Mouse (Mus musculus): ENCODE results near the gene Tspan31. TPM values are rescaled to one million over a fixed set of nuclear protein-coding genes. Genes with fewer than 3 reads are reported as not detected.

Tspan31 gene
- 176 and 179 TPM in 2 replicates for polyA plus RNA-seq (2015; fragmentation: Nextera tagmentation; extraction: Ambion mirVana)

DNA sequence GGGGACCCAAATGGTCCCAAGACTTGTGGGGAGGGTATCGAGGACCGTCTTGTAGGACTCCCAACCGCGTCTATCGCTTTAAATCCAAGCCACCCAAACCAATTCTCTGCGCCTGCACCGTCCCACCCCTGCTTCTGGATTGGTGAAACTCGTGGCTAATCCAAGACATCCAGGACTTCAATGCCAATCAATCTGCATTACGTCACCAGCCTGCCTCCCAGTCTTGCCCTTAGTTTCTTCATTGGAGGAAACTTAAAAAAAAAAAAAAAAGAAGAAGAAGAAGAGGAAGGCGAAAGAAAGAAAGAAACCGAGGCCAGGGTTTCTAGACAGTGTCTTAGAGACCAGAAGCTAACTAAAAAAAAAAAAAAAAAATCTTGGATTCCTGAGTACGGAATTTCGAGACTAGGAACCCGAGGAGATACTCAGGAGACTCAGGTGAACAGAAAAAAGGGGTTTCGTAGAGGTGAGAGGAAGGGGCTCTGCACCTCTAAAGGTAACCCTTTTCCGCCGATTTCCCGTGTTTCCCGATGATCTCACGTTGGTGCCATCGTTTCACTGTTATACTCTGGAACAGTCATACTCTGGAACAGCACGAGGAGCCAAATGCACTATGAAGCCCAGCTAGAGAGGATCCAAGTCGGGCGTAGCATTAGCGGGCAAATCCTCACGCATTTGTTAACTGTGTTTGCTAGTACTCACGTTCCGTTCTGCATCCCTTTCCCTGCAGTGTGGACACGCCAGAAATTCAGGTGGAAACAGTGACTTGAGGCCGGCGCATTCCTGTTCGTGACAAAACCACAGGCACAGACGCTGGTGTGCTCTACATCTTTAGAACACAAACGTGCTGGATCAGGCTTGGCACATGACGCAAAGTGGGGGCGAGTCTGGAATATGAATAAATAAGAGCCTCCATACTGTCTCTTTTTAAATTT lies at the start of gene Tspan31:
TSS of gene Tspan31 (minus strand) at position 75 of the 932 bp plus-strand sequence.
- Histone ChIP-seq H3K4me2 (peak within 1 kb of the TSS; percentile 85), H3K27me3 (peaks cover 7% of the 10 kb centered on the region)

DNA sequence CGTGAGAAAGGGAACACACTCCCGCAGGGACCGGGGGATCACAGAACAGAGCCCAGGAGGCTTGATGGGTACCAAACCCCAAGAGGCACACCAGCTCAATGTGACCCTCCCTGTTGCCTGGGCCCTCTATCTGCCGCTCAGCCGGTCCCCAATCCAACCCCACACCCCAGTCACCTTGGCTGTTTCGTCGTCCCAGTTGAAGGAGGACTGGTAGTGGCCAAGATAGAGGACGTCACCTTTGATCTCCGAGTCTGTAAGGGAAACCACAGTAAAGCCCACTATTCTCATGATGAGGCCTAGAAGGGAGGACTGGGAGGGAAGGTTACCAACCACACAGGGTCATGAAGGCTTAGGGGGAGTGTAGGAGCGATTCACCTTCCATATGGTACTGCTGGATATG lies 49.2 kb upstream of the Tspan31 start:
- Histone ChIP-seq H3K27ac (no peak overlapping the region), H3K36me3 (peaks cover 43% of the 10 kb centered on the region), H3K4me3 (no peak overlapping the region), H3K4me2 (no peak overlapping the region), H3K9me3 (no peaks in the 10 kb centered on the region), H3K9ac (no peak overlapping the region), H3K27me3 (no peaks in the 10 kb centered on the region), H3K4me1 (peaks cover 21% of the 10 kb centered on the region)
- WGBS: 93% methylated on average over 10 of the region's 10 CpGs
- ATAC-seq (ENCODE audit: insufficient number of reproducible peaks, insufficient read depth, low FRiP score, low TSS enrichment, low read depth): no peak

More for the DNA sequence above, at the start of gene Tspan31:
- Histone ChIP-seq H3K4me1 (peaks cover 31% of the 10 kb centered on the region), H3K36me3 (peaks cover 33% of the 10 kb centered on the region), H3K27ac (peak within 1 kb of the TSS; percentile 87), H3K9ac (peak within 1 kb of the TSS; percentile 77), H3K9me3 (no peaks in the 10 kb centered on the region), H3K4me3 (peak within 1 kb of the TSS; percentile 54)
- ATAC-seq (ENCODE audit: insufficient number of reproducible peaks, insufficient read depth, low FRiP score, low TSS enrichment, low read depth): peak; percentile 88
- 2% methylated on average over 36 of the region's 36 CpGs for WGBS

DNA sequence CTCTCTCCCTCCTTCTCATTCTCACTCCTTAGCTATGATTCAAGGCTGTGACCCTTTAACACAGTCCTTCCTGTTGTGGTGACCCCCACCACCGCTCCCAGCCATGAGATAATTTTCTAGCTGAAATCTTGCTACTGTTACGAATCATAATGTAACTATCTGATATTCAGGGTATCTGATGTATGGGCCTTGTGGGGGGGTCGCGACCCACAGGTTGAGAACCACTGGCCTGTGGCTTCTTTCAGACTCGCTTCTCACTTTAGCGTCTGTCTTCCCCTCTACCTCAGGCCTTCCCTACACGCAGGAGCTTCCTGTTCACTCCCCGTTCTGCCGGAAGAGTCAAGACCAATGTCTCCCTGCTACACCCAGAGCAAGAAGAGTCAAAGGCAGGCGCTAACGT lies 48.4 kb upstream of the Tspan31 start:
- Histone ChIP-seq H3K4me3 (no peak overlapping the region), H3K4me2 (no peak overlapping the region), H3K9me3 (no peaks in the 10 kb centered on the region), H3K27ac (no peak overlapping the region), H3K4me1 (peaks cover 21% of the 10 kb centered on the region), H3K9ac (no peak overlapping the region), H3K36me3 (peaks cover 43% of the 10 kb centered on the region), H3K27me3 (no peaks in the 10 kb centered on the region)
- ATAC-seq (ENCODE audit: insufficient number of reproducible peaks, insufficient read depth, low FRiP score, low TSS enrichment, low read depth): no peak
- WGBS: 90% methylated on average over 11 of the region's 11 CpGs

DNA sequence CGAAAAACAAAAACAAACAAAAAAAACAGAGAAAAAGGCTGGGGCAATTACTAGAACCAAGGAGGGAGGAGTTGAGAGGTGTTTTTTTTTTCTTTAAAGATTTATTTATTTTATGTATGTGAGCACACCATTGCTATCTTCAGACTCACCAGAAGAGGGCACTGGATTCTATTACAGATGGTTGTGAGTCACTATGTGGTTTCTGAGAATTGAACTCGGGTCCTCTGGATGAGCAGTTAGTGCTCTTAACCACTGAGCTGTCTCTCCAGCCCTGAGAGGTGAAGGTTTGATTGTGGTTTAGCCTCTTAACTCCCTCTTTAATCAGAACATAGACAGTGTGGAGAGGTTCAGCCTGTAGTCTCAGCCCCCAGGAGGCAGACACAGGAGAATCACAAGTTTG lies 45.0 kb upstream of the Tspan31 start:
- H3K27me3 ChIP-seq: no peaks in the 10 kb centered on the region
- no peak for ATAC-seq (ENCODE audit: insufficient number of reproducible peaks, insufficient read depth, low FRiP score, low TSS enrichment, low read depth)
- H3K9ac ChIP-seq: no peak overlapping the region
- whole genome bisulfite sequencing: 90% methylated on average over 2 of the region's 2 CpGs
- no peaks in the 10 kb centered on the region for H3K9me3 ChIP-seq
- no peak overlapping the region for H3K27ac ChIP-seq
- no peak overlapping the region for H3K4me2 ChIP-seq
- no peak overlapping the region for H3K4me3 ChIP-seq
- peaks cover 54% of the 10 kb centered on the region for H3K36me3 ChIP-seq
- peaks cover 4% of the 10 kb centered on the region; the same call in 1 of the 2 replicates for H3K4me1 ChIP-seq

DNA sequence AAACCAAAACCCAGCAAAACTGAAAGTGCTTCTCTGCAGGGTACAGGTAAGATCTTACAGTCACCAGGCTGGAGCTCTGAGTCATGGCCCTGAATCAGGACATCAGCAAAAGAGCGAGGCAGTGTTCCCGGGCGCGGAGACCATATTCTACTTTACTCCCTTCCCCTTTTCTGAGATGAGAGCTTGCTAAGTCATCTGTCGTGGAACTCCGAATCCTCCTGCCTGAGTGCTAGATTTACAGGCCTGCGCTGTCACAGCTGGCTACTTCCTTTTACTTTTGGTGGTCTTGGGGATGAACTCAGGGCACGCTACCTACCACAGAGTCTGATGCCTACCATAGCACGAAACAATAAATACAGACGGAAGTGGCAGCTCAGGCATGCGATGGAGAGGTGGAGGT lies 44.3 kb upstream of the Tspan31 start:
- WGBS: 93% methylated on average over 11 of the region's 11 CpGs
- Histone ChIP-seq H3K4me1 (no peaks in the 10 kb centered on the region), H3K4me2 (no peak overlapping the region), H3K9me3 (no peaks in the 10 kb centered on the region), H3K9ac (no peak overlapping the region), H3K36me3 (peaks cover 52% of the 10 kb centered on the region), H3K27ac (no peak overlapping the region), H3K27me3 (no peaks in the 10 kb centered on the region), H3K4me3 (no peak overlapping the region)
- no peak for ATAC-seq (ENCODE audit: insufficient number of reproducible peaks, insufficient read depth, low FRiP score, low TSS enrichment, low read depth)

DNA sequence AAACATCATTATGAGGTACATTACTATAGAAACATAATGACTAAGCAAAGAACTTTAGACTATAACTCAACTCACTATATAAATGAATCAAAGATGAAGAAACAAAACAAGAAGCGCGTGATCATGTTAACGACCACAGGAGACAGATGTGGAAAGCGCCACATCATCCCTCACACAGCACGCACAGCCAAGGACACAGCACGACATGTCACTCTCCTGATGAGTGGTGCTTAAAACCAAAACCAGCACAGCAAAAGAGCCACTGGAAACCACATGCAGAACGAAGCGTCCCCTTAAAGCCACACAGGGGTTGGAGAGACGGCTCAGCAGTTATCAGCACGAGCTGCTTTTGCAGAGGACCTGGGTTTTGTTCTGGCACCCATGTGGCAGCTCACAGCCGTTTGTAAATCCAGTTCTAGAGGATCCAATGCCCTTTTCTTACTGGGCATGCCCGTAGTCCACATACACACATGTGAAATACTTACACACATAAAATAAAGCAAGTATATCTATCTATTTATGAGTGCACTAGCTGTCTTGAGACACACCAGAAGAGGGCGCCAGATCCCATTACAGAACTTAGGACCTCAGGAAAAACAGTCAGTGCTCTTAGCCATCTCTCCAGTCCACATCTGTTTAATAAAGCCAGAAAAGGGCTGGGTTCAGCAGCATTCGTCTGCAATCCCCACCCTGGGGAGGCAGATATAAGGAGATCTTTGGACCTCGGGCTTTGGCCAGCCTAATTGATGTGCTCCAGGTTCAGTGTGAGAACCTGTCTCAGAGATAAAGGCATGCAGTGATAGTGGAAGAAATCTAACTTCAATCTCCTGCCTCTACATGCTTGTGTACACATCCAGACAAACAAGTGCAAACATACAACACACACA lies 41.2 kb upstream of the Tspan31 start:
- Histone ChIP-seq H3K9ac (no peak overlapping the region), H3K4me3 (no peak overlapping the region), H3K9me3 (no peaks in the 10 kb centered on the region), H3K4me1 (no peaks in the 10 kb centered on the region), H3K4me2 (no peak overlapping the region), H3K27me3 (no peaks in the 10 kb centered on the region), H3K36me3 (peaks cover 32% of the 10 kb centered on the region), H3K27ac (no peak overlapping the region)
- WGBS: 89% methylated on average over 15 of the region's 15 CpGs
- no peak for ATAC-seq (ENCODE audit: insufficient number of reproducible peaks, insufficient read depth, low FRiP score, low TSS enrichment, low read depth)

DNA sequence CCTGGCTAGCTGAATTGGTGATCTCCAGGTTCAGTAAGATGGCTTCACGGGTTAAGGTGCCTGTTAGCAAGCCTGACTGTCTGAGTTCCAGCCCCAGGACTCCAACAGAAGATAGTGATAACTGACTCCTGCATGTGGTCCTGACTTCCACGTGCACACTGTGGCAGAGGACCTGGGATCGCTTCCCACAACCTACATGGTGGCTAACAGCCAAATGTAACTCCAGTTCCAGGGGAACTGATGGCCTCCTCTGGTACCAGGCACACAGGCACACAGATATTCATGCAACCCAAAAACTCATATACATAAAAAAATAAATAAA lies 38.2 kb upstream of the Tspan31 start:
- Histone ChIP-seq H3K27me3 (no peaks in the 10 kb centered on the region), H3K4me1 (no peaks in the 10 kb centered on the region), H3K27ac (no peak overlapping the region), H3K4me3 (no peak overlapping the region), H3K4me2 (no peak overlapping the region), H3K36me3 (peaks cover 29% of the 10 kb centered on the region), H3K9me3 (no peaks in the 10 kb centered on the region), H3K9ac (no peak overlapping the region)
- no peak for ATAC-seq (ENCODE audit: insufficient number of reproducible peaks, insufficient read depth, low FRiP score, low TSS enrichment, low read depth)
- 74% methylated on average over 3 of the region's 3 CpGs for WGBS

DNA sequence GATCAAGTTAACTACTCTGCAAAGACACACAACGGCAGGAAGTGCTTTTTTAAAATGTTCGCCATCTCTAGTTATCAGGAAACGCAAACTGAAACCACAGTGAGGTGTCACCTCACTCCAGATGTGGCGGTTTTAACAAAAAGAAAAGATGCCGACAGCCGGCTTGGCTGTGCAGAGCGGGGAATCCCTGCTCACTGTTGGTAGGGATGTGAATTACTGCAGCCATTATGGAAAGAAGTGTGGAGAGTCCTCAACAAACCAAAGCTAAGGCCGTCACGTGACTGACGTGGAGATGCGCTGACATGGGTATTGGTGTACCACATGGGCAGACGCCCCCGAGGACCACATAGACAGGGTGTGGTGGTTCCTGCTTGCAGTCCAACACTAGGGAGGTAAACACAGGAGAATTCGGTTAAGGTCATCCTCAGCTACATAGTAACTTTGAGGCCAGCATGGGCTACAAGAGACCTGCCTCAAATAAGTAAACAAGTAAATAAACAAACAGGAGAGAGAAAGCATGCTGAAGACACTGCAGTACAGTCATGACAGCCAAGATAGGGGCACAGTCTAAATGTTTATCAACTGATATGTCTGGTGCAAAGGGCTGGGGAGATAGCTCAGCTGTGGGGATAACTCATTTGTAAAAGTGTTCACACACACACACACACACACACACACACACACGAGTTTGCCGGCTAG lies 37.6 kb upstream of the Tspan31 start:
- Histone ChIP-seq H3K27ac (no peak overlapping the region), H3K27me3 (no peaks in the 10 kb centered on the region), H3K9ac (no peak overlapping the region), H3K4me2 (no peak overlapping the region), H3K36me3 (peaks cover 27% of the 10 kb centered on the region), H3K4me3 (no peak overlapping the region), H3K4me1 (no peaks in the 10 kb centered on the region), H3K9me3 (no peaks in the 10 kb centered on the region)
- WGBS: 85% methylated on average over 16 of the region's 16 CpGs
- ATAC-seq (ENCODE audit: insufficient number of reproducible peaks, insufficient read depth, low FRiP score, low TSS enrichment, low read depth): no peak

DNA sequence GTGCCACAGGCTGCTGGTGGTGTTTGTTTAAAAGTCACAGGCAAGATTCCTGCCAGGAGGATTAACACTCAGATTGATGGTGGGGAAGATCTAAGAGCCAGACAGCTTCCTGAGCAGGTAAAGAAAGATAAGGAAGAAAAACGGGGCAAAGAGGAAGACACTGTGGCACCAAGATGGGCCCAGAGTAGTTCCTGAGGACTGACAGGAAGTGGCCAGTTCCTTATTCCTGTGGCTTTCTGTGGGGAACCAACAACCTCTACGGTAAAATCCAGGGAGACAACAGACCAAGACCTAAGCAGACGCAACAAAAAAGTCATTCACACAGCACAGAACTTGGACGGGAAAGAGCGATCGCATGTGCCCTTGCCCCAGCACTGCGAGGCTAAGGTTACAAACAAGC lies 33.6 kb upstream of the Tspan31 start:
- Histone ChIP-seq H3K27me3 (no peaks in the 10 kb centered on the region), H3K4me1 (no peaks in the 10 kb centered on the region), H3K4me2 (no peak overlapping the region), H3K36me3 (peaks cover 37% of the 10 kb centered on the region), H3K9me3 (no peaks in the 10 kb centered on the region), H3K9ac (no peak overlapping the region), H3K27ac (no peak overlapping the region), H3K4me3 (no peak overlapping the region)
- 80% methylated on average over 7 of the region's 7 CpGs for WGBS
- no peak for ATAC-seq (ENCODE audit: insufficient number of reproducible peaks, insufficient read depth, low FRiP score, low TSS enrichment, low read depth)

DNA sequence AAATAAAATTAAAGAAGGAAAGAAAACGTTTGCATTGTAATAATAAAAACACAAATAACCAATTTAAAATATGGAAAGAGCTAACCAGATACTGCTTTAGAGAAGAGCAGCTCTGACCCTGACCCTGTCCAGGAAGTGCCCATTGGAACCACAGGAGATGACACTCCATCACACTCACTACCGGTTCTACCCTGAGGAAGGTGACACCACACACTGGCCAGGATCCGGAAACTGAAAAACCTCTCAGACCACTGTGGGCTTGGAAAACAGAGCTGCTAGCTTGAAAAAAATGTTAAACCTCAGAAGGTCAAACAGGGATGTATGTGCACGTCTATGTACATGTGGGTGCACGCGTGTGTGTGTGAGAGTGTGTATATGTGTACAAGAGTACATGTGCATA lies 31.1 kb upstream of the Tspan31 start:
- peaks cover 50% of the 10 kb centered on the region for H3K36me3 ChIP-seq
- H3K9ac ChIP-seq: no peak overlapping the region
- WGBS: 83% methylated on average over 6 of the region's 6 CpGs
- H3K4me1 ChIP-seq: no peaks in the 10 kb centered on the region
- no peak overlapping the region for H3K4me3 ChIP-seq
- H3K9me3 ChIP-seq: no peaks in the 10 kb centered on the region
- no peak overlapping the region for H3K4me2 ChIP-seq
- no peak overlapping the region for H3K27ac ChIP-seq
- H3K27me3 ChIP-seq: no peaks in the 10 kb centered on the region
- no peak for ATAC-seq (ENCODE audit: insufficient number of reproducible peaks, insufficient read depth, low FRiP score, low TSS enrichment, low read depth)

DNA sequence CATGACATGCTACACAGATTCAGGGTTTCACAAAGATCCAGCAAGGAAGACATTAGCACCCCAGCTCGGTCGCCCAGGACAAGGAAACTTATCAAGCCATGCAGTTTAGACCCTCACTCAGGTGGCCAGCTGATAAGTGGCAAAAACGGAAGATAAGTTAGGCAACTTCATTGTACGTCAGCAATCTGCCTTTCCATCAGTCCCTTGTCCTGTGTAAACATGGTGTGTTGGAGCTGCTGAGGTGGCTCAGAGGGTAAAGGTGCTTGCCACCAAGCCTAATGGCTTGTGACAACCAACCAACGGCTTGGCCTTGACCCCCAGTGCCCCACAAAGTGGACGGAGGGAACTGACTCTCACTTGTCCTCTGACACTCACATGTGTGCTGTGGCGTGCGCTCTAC lies 30.4 kb upstream of the Tspan31 start:
- H3K4me3 ChIP-seq: no peak overlapping the region
- 85% methylated on average over 8 of the region's 8 CpGs for WGBS
- no peak overlapping the region for H3K9ac ChIP-seq
- peaks cover 54% of the 10 kb centered on the region for H3K36me3 ChIP-seq
- H3K4me1 ChIP-seq: no peaks in the 10 kb centered on the region
- no peaks in the 10 kb centered on the region for H3K27me3 ChIP-seq
- ATAC-seq (ENCODE audit: insufficient number of reproducible peaks, insufficient read depth, low FRiP score, low TSS enrichment, low read depth): no peak
- no peak overlapping the region for H3K27ac ChIP-seq
- no peak overlapping the region for H3K4me2 ChIP-seq
- H3K9me3 ChIP-seq: no peaks in the 10 kb centered on the region
